Mouse (Mus musculus): ENCODE results near the gene Etnk1. TPM values are rescaled to one million over a fixed set of nuclear protein-coding genes. Genes with fewer than 3 reads are reported as not detected.
A peak's percentile ranks its signal among the peaks of the same experiment; 100 is the strongest.
"Not testable (repeated sequence)": the region's sequence is repeated elsewhere in the genome, so short reads cannot be mapped to it uniquely, and the experiment has no call there.

The Etnk1 gene
- total RNA-seq, 4 experiments from 2014 or later, result 158 to 203 (median 174) TPM

DNA sequence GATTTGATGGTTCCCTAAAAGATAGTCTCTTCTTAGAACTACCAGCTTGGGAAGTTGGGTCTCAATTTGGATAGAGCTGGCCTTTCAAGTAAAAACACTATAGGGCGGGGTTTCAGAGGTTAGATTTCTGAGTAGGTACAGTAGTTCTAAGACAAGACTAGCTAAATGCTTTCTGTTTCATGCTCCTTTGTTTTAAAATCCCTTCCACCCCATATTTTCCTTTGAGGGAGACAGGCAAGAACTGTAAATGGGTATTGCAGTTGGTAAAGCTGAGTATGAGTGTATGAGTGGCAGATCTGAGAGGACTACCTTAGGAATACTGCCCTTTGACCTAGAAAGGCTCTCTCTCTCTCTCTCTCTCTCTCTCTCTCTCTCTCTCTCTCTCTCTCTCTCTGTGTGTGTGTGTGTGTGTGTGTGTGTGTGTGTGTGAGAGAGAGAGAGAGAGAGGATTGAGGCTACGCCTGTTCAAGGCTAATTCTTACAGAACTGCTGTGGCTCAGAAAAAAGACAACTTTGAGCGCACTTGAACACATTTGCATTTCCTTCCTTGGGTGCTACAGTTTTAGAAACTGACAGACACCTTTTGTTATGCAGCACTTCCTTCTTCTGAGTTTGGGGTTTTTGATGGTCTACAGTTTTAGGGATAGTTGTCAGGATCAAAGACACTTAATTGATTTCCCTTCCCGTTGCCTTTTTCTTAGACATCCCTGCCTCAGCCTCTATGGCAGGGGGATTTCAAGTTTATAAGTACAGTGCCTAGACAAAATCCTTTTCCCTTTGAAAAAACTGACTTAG is 3.3 kb downstream of the Etnk1 start:
- no peak for DNase-seq (ENCODE audit: low spot score in 2 of 2)

- DNase-seq (ENCODE audit: low spot score in 2 of 2), result no peak
Observed at GRCm38 (mm10) chr6:143171066-143171465, 4.0 kb downstream of the Etnk1 start.

DNA sequence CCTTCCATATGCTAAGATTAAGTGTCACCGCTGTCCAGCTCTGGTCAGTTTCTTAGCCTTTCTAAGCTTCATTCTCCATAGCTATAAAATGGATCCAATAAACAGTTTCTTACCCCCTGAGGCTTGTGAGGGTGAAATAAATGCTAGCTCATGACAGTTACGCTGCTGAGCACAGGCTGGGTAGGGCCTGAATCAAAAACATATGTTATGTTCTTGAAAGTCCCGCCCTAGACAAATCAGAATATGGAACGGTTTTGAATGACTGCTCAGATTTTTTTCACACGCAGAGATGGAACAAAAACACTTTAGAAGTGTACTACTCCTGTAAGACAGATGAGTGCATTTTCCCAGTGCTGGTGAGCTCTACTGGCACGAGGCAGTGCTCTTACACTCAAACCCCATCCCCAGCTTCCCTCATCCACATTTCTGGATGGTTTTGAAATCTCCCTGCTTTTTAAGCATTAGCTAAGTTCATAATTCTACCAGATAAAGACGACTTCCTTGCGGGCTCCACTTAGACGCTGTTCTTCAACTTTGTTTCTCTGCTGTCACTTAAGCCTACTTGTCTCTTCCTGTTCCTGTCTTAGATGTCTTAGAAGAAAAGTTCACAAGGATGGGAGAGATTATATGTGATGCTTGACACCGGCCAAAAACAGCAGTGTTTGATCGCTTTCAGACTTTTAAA is 4.9 kb downstream of the Etnk1 start:
- DNase-seq (ENCODE audit: low spot score in 2 of 2), result no peak

DNA sequence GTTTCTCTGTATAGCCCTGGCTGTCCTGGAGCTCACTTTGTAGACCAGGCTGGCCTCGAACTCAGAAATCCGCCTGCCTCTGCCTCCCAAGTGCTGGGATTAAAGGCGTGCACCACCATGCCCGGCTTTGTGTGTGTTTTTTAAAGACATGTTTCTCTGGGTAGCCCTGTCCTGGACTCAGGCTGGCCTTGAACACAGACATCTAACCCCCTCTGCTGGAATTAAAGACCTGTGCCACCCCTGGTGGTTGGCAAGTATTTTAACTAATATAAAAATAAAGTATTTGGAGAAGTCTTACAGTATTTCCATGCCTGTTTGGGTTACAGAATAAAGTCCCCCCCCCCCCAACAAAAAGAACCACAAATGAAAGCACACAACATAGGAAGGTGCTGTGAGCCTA is 5.7 kb downstream of the Etnk1 start:
- not testable (repeated sequence) for DNase-seq (ENCODE audit: low spot score in 2 of 2)

- DNase-seq (ENCODE audit: low spot score in 2 of 2), result no peak
Observed at GRCm38 (mm10) chr6:143174226-143174625, 7.2 kb downstream of the Etnk1 start.

DNA sequence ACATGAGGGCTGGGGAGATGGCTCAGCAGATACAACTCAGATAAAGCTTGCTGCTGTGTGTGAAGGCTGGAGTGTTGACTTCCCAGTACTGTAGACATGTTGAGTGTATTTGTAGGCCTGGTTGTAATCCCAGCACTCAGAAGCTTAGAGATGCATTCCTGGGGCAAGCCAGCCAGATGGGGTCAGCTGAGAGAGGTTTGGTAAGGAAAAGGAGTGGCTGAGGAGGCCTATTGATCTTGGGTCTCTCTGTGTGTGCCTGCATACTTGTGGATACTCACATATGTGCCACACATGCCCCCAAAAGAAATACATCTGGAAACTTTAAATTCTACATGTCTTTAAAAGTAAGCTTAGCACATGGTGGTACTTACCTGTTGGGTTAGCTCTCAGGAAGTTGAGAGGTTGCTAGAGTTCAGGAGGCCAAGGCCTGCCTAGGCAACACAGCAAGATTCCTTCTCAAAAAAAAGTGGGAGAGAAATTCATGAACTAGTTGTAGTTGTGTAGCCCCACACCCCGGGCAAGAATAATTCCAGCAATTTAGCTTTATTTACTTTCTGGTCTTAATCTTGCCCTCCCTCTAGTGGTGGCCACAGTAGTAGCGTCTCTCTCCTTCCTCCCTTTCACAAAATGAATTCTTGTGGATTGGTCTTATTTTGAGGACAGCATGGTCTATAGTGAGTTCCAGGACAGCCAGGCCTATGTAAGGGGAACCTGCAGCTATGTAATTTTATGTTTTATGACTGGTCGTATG is 8.1 kb downstream of the Etnk1 start:
- DNase-seq (ENCODE audit: low spot score in 2 of 2), result peak in 1 of 2 experiments; percentile 29

- DNase-seq (ENCODE audit: low spot score in 2 of 2), result no peak
Observed at GRCm38 (mm10) chr6:143176076-143176475, 9.1 kb downstream of the Etnk1 start.

GRCm38 (mm10) chr6:143176591-143176990 is 9.6 kb downstream of the Etnk1 start:
- DNase-seq (ENCODE audit: low spot score in 2 of 2), result no peak

GRCm38 (mm10) chr6:143179181-143179580 is 12.2 kb downstream of the Etnk1 start:
- DNase-seq (ENCODE audit: low spot score in 2 of 2), result no peak

- no peak for DNase-seq (ENCODE audit: low spot score in 2 of 2)
Observed at GRCm38 (mm10) chr6:143179733-143180132, 12.7 kb downstream of the Etnk1 start.

GRCm38 (mm10) chr6:143180511-143180910 is 13.5 kb downstream of the Etnk1 start:
- DNase-seq (ENCODE audit: low spot score in 2 of 2), result no peak

- no peak for DNase-seq (ENCODE audit: low spot score in 2 of 2)
Observed at GRCm38 (mm10) chr6:143184099-143184498, 17.1 kb downstream of the Etnk1 start.

- DNase-seq (ENCODE audit: low spot score in 2 of 2), result no peak
Observed at GRCm38 (mm10) chr6:143184745-143185144, 17.7 kb downstream of the Etnk1 start.

DNA sequence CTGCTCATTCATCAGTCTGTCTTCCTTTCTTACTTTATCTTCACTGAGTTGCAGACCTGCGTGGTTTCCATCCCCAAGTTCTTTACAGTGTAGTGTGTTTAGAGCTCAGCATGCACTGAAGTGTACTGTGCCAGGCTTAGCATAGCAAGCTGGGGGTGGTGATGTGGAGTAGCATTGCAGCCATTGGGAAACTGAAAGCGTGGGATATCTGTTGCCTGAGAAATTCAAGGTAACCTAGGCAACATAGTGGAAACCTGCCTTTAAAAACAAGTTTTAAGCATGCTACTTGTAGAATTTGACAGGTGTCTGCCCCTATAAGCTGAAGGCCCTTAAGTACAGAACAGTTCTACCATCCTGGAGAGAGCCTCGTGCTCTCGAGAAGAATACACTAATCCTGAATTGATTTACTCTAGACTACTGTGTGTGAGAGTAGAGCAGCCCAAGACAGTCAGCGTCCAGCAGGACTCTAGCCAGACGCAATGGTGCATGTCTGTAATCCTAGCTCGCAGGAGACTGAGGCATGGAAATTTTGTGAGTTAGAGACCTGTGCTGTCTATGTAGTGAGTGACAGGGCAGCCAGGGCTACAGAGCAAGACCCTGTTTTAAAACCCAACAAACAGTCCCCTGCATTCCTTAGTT is 23.9 kb downstream of the Etnk1 start:
- DNase-seq (ENCODE audit: low spot score in 2 of 2), result no peak

DNA sequence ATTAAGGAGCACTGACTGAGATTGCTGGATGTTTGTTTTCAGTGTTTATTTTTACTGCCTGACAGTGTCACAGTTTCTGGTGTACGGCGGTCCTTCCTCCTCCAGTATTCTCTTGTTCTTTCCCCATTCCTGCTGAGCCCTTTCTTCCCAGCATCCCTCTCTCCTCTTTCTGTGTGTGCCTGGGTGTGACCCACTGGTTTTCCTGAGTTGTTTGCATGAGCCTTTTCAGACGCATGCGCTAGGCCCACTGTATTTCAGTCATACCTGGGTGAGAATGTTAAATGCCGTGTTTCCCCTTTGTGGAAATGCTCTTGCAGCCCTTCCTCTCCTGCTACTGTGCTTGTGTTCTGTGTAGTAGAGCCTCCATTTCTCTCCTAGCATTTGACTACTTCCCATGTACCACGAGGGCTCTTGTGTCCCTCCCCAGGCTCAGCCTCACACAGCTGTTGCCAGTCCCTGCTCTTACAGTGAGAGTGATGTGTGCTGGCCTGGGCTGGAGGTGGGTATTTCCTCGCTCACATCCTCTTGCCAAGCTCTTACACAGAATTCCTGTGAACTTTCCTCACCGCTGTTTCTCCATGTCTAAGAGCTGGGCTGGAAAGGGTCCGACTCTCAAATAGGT is 24.6 kb downstream of the Etnk1 start:
- no peak for DNase-seq (ENCODE audit: low spot score in 2 of 2)

DNA sequence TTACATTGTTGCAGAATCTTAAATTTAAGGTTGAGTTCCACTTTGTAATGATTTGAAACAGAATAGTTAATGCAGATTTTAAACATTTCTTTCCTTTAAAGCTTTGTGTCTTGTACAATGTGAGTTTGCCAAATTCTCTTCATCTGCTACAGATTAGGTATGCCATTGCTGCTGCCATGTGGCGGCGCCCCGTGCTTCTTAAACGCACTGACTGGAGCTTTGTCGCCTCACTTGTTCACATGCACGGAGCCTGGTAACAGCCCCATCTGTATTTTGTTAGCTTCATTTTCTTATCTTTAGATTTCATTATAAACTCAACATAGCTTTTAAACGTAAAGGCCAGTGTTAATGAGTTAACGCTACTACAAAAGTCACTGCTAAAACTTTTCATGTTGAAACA is 25.7 kb downstream of the Etnk1 start:
- DNase-seq (ENCODE audit: low spot score in 2 of 2), result peak in 1 of 2 experiments; percentile 37

- DNase-seq (ENCODE audit: low spot score in 2 of 2), result no peak
Observed at GRCm38 (mm10) chr6:143193166-143193565, 26.1 kb downstream of the Etnk1 start.

GRCm38 (mm10) chr6:143193641-143194040 is 26.6 kb downstream of the Etnk1 start:
- no peak for DNase-seq (ENCODE audit: low spot score in 2 of 2)

GRCm38 (mm10) chr6:143197053-143197452 is 30.0 kb downstream of the Etnk1 start:
- DNase-seq (ENCODE audit: low spot score in 2 of 2), result no peak

GRCm38 (mm10) chr6:143198421-143198820 is 31.4 kb downstream of the Etnk1 start:
- DNase-seq (ENCODE audit: low spot score in 2 of 2), result no peak

DNA sequence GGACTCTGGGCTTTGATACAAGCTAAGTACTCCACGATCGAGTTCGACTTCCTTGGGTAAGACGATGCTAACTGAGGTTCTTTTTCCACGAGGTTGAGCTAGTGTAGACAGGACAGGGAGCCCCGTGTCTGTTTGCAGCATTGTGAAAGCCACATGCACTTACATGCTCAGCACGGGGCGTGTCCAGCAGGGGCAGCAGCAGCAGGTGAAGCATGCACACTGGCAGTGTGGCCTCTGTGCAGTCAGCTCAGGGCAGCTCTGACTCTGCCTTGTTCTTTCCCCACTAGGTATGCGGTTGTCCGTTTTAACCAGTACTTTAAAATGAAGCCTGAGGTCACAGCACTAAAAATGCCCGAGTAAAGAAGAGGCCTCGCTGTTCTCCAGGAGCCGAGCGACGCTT is 36.1 kb downstream of the Etnk1 start:
- no peak for DNase-seq (ENCODE audit: low spot score in 2 of 2)

All from layer of hippocampus, adult 8-10 months (tissue).